Mouse (Mus musculus) neutrophil, adult 5-6 weeks (primary cell): Measurements from ENCODE around the gene Bub1b. TPM values are rescaled to one million over a fixed set of nuclear protein-coding genes. Genes with fewer than 3 reads are reported as not detected.

Experiments
- ATAC-seq: fragments of 151-379, 151-347 bp; 2 replicates; pipeline ENCODE4 v1.8.0; 2017; ENCODE audit warnings: mild to moderate bottlenecking, moderate TSS enrichment; ENCODE audit not compliant: insufficient number of reproducible peaks, poor library complexity, low FRiP score, severe bottlenecking; ENCODE audit errors: extremely low read depth
- total RNA-seq: library from RNA; stranded (forward); fragments of 200-1000 nt; gene quantifications from 2 replicates; pipeline ENCODE4 v1.2.3, GENCODE M21; 2017

Gene Bub1b
- total RNA-seq, 1 experiment from 2014 or later: 3.8 TPM

GRCm38 (mm10) chr2:118685088-118685487 lies 87.1 kb downstream of the Bub1b start:
- no peak for ATAC-seq

DNA sequence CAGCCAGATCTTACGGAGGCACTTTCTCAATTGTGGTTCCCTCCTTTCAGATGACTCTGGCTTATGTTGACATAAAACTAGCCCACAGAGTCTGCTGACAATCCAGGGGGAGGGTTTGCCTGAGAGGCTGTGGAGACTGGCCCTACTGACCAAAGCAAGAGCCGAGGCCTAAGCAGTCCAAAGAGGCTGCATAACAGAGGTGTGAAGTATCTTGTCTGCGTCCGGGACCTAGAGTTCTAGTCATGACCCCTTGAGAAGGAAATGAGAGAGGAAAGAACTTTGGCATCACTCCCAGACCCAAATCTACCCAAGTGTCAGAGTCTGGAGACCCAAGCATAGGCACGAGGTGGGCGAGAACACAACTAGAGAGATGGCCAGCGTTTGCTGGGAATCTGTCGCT lies 88.7 kb downstream of the Bub1b start:
- no peak for ATAC-seq

GRCm38 (mm10) chr2:118687791-118688190 lies 89.8 kb downstream of the Bub1b start:
- ATAC-seq: no peak

DNA sequence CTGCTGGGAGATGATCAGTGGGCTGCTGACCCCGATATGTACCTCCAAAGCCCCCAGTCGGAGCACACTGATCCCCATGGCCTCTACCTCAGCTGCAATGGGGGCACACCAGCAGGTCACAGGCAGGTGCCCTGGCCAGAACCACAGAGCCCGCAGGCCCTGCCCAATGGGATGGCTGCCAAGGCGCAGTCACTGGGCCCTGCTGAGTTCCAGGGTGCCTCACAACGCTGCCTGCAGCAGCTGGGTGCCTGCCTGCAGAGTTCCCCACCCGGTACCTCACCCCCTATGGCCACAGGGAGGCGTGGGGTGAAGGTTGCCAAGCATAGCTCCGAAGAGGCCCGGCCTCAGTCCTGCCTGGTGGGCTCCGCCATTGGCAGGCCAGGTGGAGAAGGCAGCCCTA lies 91.9 kb downstream of the Bub1b start:
- no peak for ATAC-seq

Other genes with a start within 250 kb of the Bub1b start
- gene Gpr176, start 224.8 kb upstream of the Bub1b start, total RNA-seq: 0.12 TPM in 2 replicates
- gene Eif2ak4, start 209.6 kb upstream of the Bub1b start, total RNA-seq: 31.9 and 32.7 TPM in 2 replicates
- 184 and 186 TPM in 2 replicates for gene Srp14, start 118.5 kb upstream of the Bub1b start, total RNA-seq
- 34.7 and 35.5 TPM in 2 replicates for gene Bmf, start 48.5 kb upstream of the Bub1b start, total RNA-seq
- gene Pak6, start 65.1 kb downstream of the Bub1b start, total RNA-seq: 0.23 and 0.25 TPM in 2 replicates
- gene Ankrd63, start 105.8 kb downstream of the Bub1b start, total RNA-seq: 0.74 and 1.2 TPM in 2 replicates
- 87.3 and 90.5 TPM in 2 replicates for gene Plcb2, start 130.2 kb downstream of the Bub1b start, total RNA-seq
- 19.8 and 20.9 TPM in 2 replicates for gene Inafm2, start 147.5 kb downstream of the Bub1b start, total RNA-seq
- gene Ccdc9b, start 164.4 kb downstream of the Bub1b start, total RNA-seq: not detected in 2 replicates
- gene Phgr1, start 174.6 kb downstream of the Bub1b start, total RNA-seq: not detected in 2 replicates
- not detected in 2 replicates for gene Disp2, start 181.5 kb downstream of the Bub1b start, total RNA-seq
- 10.7 and 13.2 TPM in 2 replicates for gene Knstrn, start 215.8 kb downstream of the Bub1b start, total RNA-seq